Mouse (Mus musculus): ENCODE measurements around the gene Syngap1.

GRCm38 (mm10) chr17:27004431-27004830, 63.4 kb downstream of the Syngap1 start:
- TF ChIP-seq CTCF (IDR thresholded peaks at IDR 0.05; ENCODE audit: control insufficient read depth, insufficient read depth, insufficient read length) = peak; percentile 30
- no peak for TF ChIP-seq MYOG (IDR thresholded peaks at IDR 0.05; ENCODE audit: control insufficient read depth, extremely low read depth, insufficient read length)
- TF ChIP-seq CEBPB (IDR thresholded peaks at IDR 0.05; ENCODE audit: low read depth) = no peak
- no peak for TF ChIP-seq MYOD1 (IDR thresholded peaks at IDR 0.05; ENCODE audit: control insufficient read depth, insufficient read length, low read depth)
- no peak for TF ChIP-seq FOSL1 (IDR thresholded peaks at IDR 0.05; ENCODE audit: insufficient read depth, low read length, poor library complexity, severe bottlenecking)
- no peak for TF ChIP-seq MAX (IDR thresholded peaks at IDR 0.05)
